Mouse (Mus musculus): ENCODE results near the gene Prm2. TPM values are rescaled to one million over a fixed set of nuclear protein-coding genes. Genes with fewer than 3 reads are reported as not detected.

Gene Prm2
- total and polyA plus RNA-seq, 3 experiments, result 5.7 TPM; not detected in 2

GRCm38 (mm10) chr16:10749226-10749625 lies 46.7 kb downstream of the Prm2 start:
- no peak for DNase-seq
- Histone ChIP-seq H3K27me3 (ENCODE audit: control insufficient read depth, insufficient read depth, low read length) (no peaks in the 10 kb centered on the region), H3K4me1 (ENCODE audit: control insufficient read depth, insufficient read depth, low read length) (no peaks in the 10 kb centered on the region), H3K27ac (no peak overlapping the region), H3K4me3 (no peak overlapping the region), H3K36me3 (ENCODE audit: control insufficient read depth, insufficient read depth, low read length) (no peaks in the 10 kb centered on the region), H3K9ac (ENCODE audit: low read depth, low read length) (no peak overlapping the region), H3K79me2 (replicated peaks; ENCODE audit: control insufficient read depth, insufficient read depth, low read length) (no peaks in the 10 kb centered on the region)
- TF ChIP-seq CTCF (IDR thresholded peaks at IDR 0.05) (no peak), EP300 (IDR thresholded peaks at IDR 0.05; ENCODE audit: insufficient read depth, low read depth, low read length) (no peak), POLR2A (IDR thresholded peaks at IDR 0.05; ENCODE audit: insufficient read depth, low read depth, low read length) (no peak)
- WGBS, result 58% methylated on average over 7 of the region's 7 CpGs
- intact Hi-C loops (cut with DNase I), result no loop called here

Other genes starting within 250 kb of the Prm2 start
- under 1 TPM; 0.34 to 0.48 TPM for gene Socs1, start 10.6 kb downstream of the Prm2 start, total RNA-seq (2021)
- gene Socs1, start 10.6 kb downstream of the Prm2 start, polyA plus RNA-seq (2012; rRNA removed), result 0.94 and 1.2 TPM in 2 replicates
- not detected for gene Tnp2, start 7.5 kb downstream of the Prm2 start, total RNA-seq (2021)
- gene Tnp2, start 7.5 kb downstream of the Prm2 start, polyA plus RNA-seq (2012; rRNA removed), result 4.9 and 6.8 TPM in 2 replicates
- not detected for gene Prm3, start 5.2 kb downstream of the Prm2 start, total RNA-seq (2021)
- gene Prm3, start 5.2 kb downstream of the Prm2 start, polyA plus RNA-seq (2012; rRNA removed), result 0.41 TPM in 1 of 2 replicates, not detected in the other
- not detected for gene Prm1, start 9.7 kb upstream of the Prm2 start, total RNA-seq (2021)
- 4.7 and 5.2 TPM in 2 replicates for gene Prm1, start 9.7 kb upstream of the Prm2 start, polyA plus RNA-seq (2012; rRNA removed)
- gene Gm11172, start 16.8 kb upstream of the Prm2 start, total RNA-seq (2021), result not detected
- not detected in 2 replicates for gene Gm11172, start 16.8 kb upstream of the Prm2 start, polyA plus RNA-seq (2012; rRNA removed)
- gene Rmi2, start 38.9 kb upstream of the Prm2 start, total RNA-seq (2021), result under 1 TPM; 0.26 to 0.30 TPM
- gene Rmi2, start 38.9 kb upstream of the Prm2 start, polyA plus RNA-seq (2012; rRNA removed), result 0.45 and 0.47 TPM in 2 replicates

Measured in heart, adult 2 months (tissue).